Mouse (Mus musculus): ENCODE measurements at regions not wholly inside any gene's neighbourhood (a gene's known extent, or its start where the extent isn't known, plus 50 kb on each side); places are given as distances from the start of the nearest gene placed in this dataset.
"Not testable (repeated sequence)": the region's sequence is repeated elsewhere in the genome, so short reads cannot be mapped to it uniquely, and the experiment has no call there.

- DNase-seq (ENCODE audit: low read depth, low spot score), result no peak
- H3K27me3 ChIP-seq (ENCODE audit: control insufficient read depth, insufficient read depth, low read length, poor library complexity, severe bottlenecking), result no peaks in the 10 kb centered on the region
- no peaks in the 10 kb centered on the region for H3K36me3 ChIP-seq (ENCODE audit: control insufficient read depth, insufficient read depth, low read length, poor library complexity, severe bottlenecking)
Measured at GRCm38 (mm10) chr12:113241373-113242193, 55.9 kb downstream of the Tmem121 start.

- H3K36me3 ChIP-seq (ENCODE audit: control insufficient read depth, insufficient read depth, low read length, poor library complexity, severe bottlenecking), result no peaks in the 10 kb centered on the region
- no peak for DNase-seq (ENCODE audit: low read depth, low spot score)
- H3K27me3 ChIP-seq (ENCODE audit: control insufficient read depth, insufficient read depth, low read length, poor library complexity, severe bottlenecking), result no peaks in the 10 kb centered on the region
Measured at GRCm38 (mm10) chr12:113242194-113242510, 56.4 kb downstream of the Tmem121 start.

- H3K36me3 ChIP-seq (ENCODE audit: control insufficient read depth, insufficient read depth, low read length, poor library complexity, severe bottlenecking), result no peaks in the 10 kb centered on the region
- peak; percentile 70 for DNase-seq (ENCODE audit: low read depth, low spot score)
Measured at GRCm38 (mm10) chr12:113244685-113245084, 59.0 kb downstream of the Tmem121 start.

GRCm38 (mm10) chr12:113253446-113254424 is 68.0 kb downstream of the Tmem121 start:
- not testable (repeated sequence) for H3K36me3 ChIP-seq (ENCODE audit: control insufficient read depth, insufficient read depth, low read length, poor library complexity, severe bottlenecking); H3K27me3 ChIP-seq (ENCODE audit: control insufficient read depth, insufficient read depth, low read length, poor library complexity, severe bottlenecking); DNase-seq (ENCODE audit: low read depth, low spot score)

More at GRCm38 (mm10) chr12:113244685-113245084, 59.0 kb downstream of the Tmem121 start:
- H3K27me3 ChIP-seq (ENCODE audit: control insufficient read depth, insufficient read depth, low read length, poor library complexity, severe bottlenecking), result no peaks in the 10 kb centered on the region

GRCm38 (mm10) chr12:113255331-113255730 is 69.6 kb downstream of the Tmem121 start:
- H3K36me3 ChIP-seq (ENCODE audit: control insufficient read depth, insufficient read depth, low read length, poor library complexity, severe bottlenecking), result no peaks in the 10 kb centered on the region
- H3K27me3 ChIP-seq (ENCODE audit: control insufficient read depth, insufficient read depth, low read length, poor library complexity, severe bottlenecking), result no peaks in the 10 kb centered on the region
- DNase-seq (ENCODE audit: low read depth, low spot score), result no peak

- H3K27me3 ChIP-seq (ENCODE audit: control insufficient read depth, insufficient read depth, low read length, poor library complexity, severe bottlenecking), result no peaks in the 10 kb centered on the region
- no peak for DNase-seq (ENCODE audit: low read depth, low spot score)
Measured at GRCm38 (mm10) chr12:113256628-113257027, 70.9 kb downstream of the Tmem121 start.

GRCm38 (mm10) chr12:113257243-113257642 is 71.5 kb downstream of the Tmem121 start:
- Histone ChIP-seq H3K27me3 (ENCODE audit: control insufficient read depth, insufficient read depth, low read length, poor library complexity, severe bottlenecking) (no peaks in the 10 kb centered on the region), H3K36me3 (ENCODE audit: control insufficient read depth, insufficient read depth, low read length, poor library complexity, severe bottlenecking) (no peaks in the 10 kb centered on the region)
- DNase-seq (ENCODE audit: low read depth, low spot score), result peak; percentile 88

More at GRCm38 (mm10) chr12:113256628-113257027, 70.9 kb downstream of the Tmem121 start:
- H3K36me3 ChIP-seq (ENCODE audit: control insufficient read depth, insufficient read depth, low read length, poor library complexity, severe bottlenecking), result no peaks in the 10 kb centered on the region

- Histone ChIP-seq H3K36me3 (ENCODE audit: control insufficient read depth, insufficient read depth, low read length, poor library complexity, severe bottlenecking) (no peaks in the 10 kb centered on the region), H3K27me3 (ENCODE audit: control insufficient read depth, insufficient read depth, low read length, poor library complexity, severe bottlenecking) (no peaks in the 10 kb centered on the region)
- DNase-seq (ENCODE audit: low read depth, low spot score), result no peak
Measured at GRCm38 (mm10) chr12:113259476-113259875, 73.7 kb downstream of the Tmem121 start.

GRCm38 (mm10) chr12:113260304-113260703 is 74.6 kb downstream of the Tmem121 start:
- no peak for DNase-seq (ENCODE audit: low read depth, low spot score)
- Histone ChIP-seq H3K36me3 (ENCODE audit: control insufficient read depth, insufficient read depth, low read length, poor library complexity, severe bottlenecking) (no peaks in the 10 kb centered on the region), H3K27me3 (ENCODE audit: control insufficient read depth, insufficient read depth, low read length, poor library complexity, severe bottlenecking) (no peaks in the 10 kb centered on the region)

GRCm38 (mm10) chr12:113275934-113276333 is 90.2 kb downstream of the Tmem121 start:
- no peaks in the 10 kb centered on the region for H3K36me3 ChIP-seq (ENCODE audit: control insufficient read depth, insufficient read depth, low read length, poor library complexity, severe bottlenecking)
- DNase-seq (ENCODE audit: low read depth, low spot score), result no peak

GRCm38 (mm10) chr12:113276355-113276942 is 90.7 kb downstream of the Tmem121 start:
- no peaks in the 10 kb centered on the region for H3K36me3 ChIP-seq (ENCODE audit: control insufficient read depth, insufficient read depth, low read length, poor library complexity, severe bottlenecking)
- no peak for DNase-seq (ENCODE audit: low read depth, low spot score)
- H3K27me3 ChIP-seq (ENCODE audit: control insufficient read depth, insufficient read depth, low read length, poor library complexity, severe bottlenecking), result no peaks in the 10 kb centered on the region

More at GRCm38 (mm10) chr12:113275934-113276333, 90.2 kb downstream of the Tmem121 start:
- H3K27me3 ChIP-seq (ENCODE audit: control insufficient read depth, insufficient read depth, low read length, poor library complexity, severe bottlenecking), result no peaks in the 10 kb centered on the region

GRCm38 (mm10) chr12:113277741-113278140 is 92.0 kb downstream of the Tmem121 start:
- no peak for DNase-seq (ENCODE audit: low read depth, low spot score)
- no peaks in the 10 kb centered on the region for H3K27me3 ChIP-seq (ENCODE audit: control insufficient read depth, insufficient read depth, low read length, poor library complexity, severe bottlenecking)
- no peaks in the 10 kb centered on the region for H3K36me3 ChIP-seq (ENCODE audit: control insufficient read depth, insufficient read depth, low read length, poor library complexity, severe bottlenecking)

GRCm38 (mm10) chr12:113292029-113292809 is 106.5 kb downstream of the Tmem121 start:
- Histone ChIP-seq H3K36me3 (ENCODE audit: control insufficient read depth, insufficient read depth, low read length, poor library complexity, severe bottlenecking) (no peaks in the 10 kb centered on the region), H3K27me3 (ENCODE audit: control insufficient read depth, insufficient read depth, low read length, poor library complexity, severe bottlenecking) (no peaks in the 10 kb centered on the region)
- DNase-seq (ENCODE audit: low read depth, low spot score), result no peak

GRCm38 (mm10) chr12:113295924-113296323 is 110.2 kb downstream of the Tmem121 start:
- no peak for DNase-seq (ENCODE audit: low read depth, low spot score)
- Histone ChIP-seq H3K36me3 (ENCODE audit: control insufficient read depth, insufficient read depth, low read length, poor library complexity, severe bottlenecking) (no peaks in the 10 kb centered on the region), H3K27me3 (ENCODE audit: control insufficient read depth, insufficient read depth, low read length, poor library complexity, severe bottlenecking) (no peaks in the 10 kb centered on the region)
